Mouse (Mus musculus) hindbrain, postnatal 0 days (tissue): ENCODE results near the gene Cat. TPM values are rescaled to one million over a fixed set of nuclear protein-coding genes. Genes with fewer than 3 reads are reported as not detected.
A peak's percentile ranks its signal among the peaks of the same experiment; 100 is the strongest.

Source experiments
- ATAC-seq: fragments of 200-750 bp; cut with Nextera tagmentation; 2 replicates; pipeline ENCODE4 v1.8.0; 2017; ENCODE audit warnings: mild to moderate bottlenecking, moderate TSS enrichment, moderate library complexity
- DNase-seq: peaks from one replicate; pipeline ENCODE4 v3.0.0-alpha.2; 2015; ENCODE audit warnings: low spot score
- H3K27ac ChIP-seq: fragments of 300-500 bp; sonication (generic); 2 replicates; pipeline ENCODE4 v1.5.1; 2014; ENCODE audit warnings: mild to moderate bottlenecking
- H3K27me3 ChIP-seq: fragments of 300-500 bp; sonication (generic); 2 replicates; pipeline ENCODE4 v1.6.1; 2014; ENCODE audit warnings: low read length, mixed read lengths; ENCODE audit not compliant: insufficient read depth
- H3K36me3 ChIP-seq: fragments of 300-500 bp; sonication (generic); 2 replicates; pipeline ENCODE4 v1.6.1; 2014; ENCODE audit warnings: low read length, mixed read lengths; ENCODE audit not compliant: insufficient read depth
- H3K4me1 ChIP-seq: fragments of 300-500 bp; sonication (generic); 2 replicates; pipeline ENCODE4 v1.6.1; 2014; ENCODE audit warnings: antibody characterized with exemption, low read length, mixed read lengths; ENCODE audit not compliant: insufficient read depth
- H3K4me2 ChIP-seq: fragments of 300-500 bp; sonication (generic); 2 replicates; pipeline ENCODE4 v1.6.1; 2014; ENCODE audit warnings: low read depth, mild to moderate bottlenecking, low read length, moderate library complexity, mixed read lengths
- H3K4me3 ChIP-seq: fragments of 300-500 bp; sonication (generic); 2 replicates; pipeline ENCODE4 v1.5.1; 2014; ENCODE audit warnings: low read length
- H3K9ac ChIP-seq: fragments of 300-500 bp; sonication (generic); replicated peaks from 2 replicates; pipeline ENCODE4 v1.6.1; 2014; ENCODE audit warnings: mild to moderate bottlenecking, low read length, moderate library complexity, mixed read lengths
- H3K9me3 ChIP-seq: fragments of 300-500 bp; sonication (generic); 2 replicates; pipeline ENCODE4 v1.6.1; 2016; ENCODE audit warnings: low read length, mixed read lengths
- CTCF ChIP-seq: IDR thresholded peaks from 2 replicates; pipeline ENCODE4 v1.5.1; 2016; ENCODE audit warnings: antibody characterized with exemption, control low read depth, low read depth
- WGBS: fragments of 180-500 bp; shearing (Covaris S2); extraction: QIAGEN DNeasy Blood & Tissue Kit; methylation state at CpG from one replicate; pipeline ENCODE4 v1.1.7; 2014; 5-methylcytosine and 5-hydroxymethylcytosine counted together
- polyA plus RNA-seq: library from polyadenylated mRNA; unstranded; fragments of >200 nt; fragmentation: Nextera tagmentation; extraction: Ambion mirVana; gene quantifications from 2 replicates; pipeline ENCODE4 v1.2.1, GENCODE M21; 2015
- total RNA-seq: library from RNA; depleted of rRNA; stranded (reverse); fragments of >200 nt; gene quantifications from 2 replicates; pipeline ENCODE4 v1.2.3, GENCODE M21; 2014

The Cat gene
- total and polyA plus RNA-seq, 2 experiments from 2014 or later: 71.4 to 112 TPM

DNA sequence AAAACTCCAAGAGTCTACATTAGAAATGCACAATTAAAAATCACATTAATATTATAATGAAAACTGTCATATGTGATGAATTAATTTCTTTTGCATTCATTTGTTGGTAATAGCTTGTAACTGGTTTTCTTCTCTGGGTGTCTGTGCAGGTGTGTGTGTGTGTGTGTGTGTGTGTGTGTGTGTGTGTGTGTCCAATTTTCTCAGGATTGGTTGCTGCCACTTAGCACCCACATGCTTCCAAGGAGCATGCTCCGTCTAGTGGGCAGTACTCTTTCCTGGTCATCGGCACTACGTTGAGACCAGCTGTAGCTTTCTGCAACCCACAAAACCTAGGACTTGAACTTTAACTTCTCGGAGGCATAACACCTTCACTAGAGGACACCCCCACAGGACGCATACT lies 27.9 kb downstream of the Cat start:
- Histone ChIP-seq H3K27ac (no peak overlapping the region), H3K4me1 (no peaks in the 10 kb centered on the region), H3K27me3 (no peaks in the 10 kb centered on the region), H3K36me3 (peaks cover 50% of the 10 kb centered on the region), H3K4me3 (no peak overlapping the region), H3K9ac (no peak overlapping the region), H3K4me2 (no peak overlapping the region), H3K9me3 (no peaks in the 10 kb centered on the region)
- no peak for DNase-seq
- no peak for TF ChIP-seq CTCF
- peak; percentile 36; the same call in 1 of the 2 replicates for ATAC-seq
- 89% methylated on average over 5 of the region's 5 CpGs for WGBS

- H3K27ac ChIP-seq: no peak overlapping the region
- H3K27me3 ChIP-seq: no peaks in the 10 kb centered on the region
- no peaks in the 10 kb centered on the region for H3K4me1 ChIP-seq
- H3K9ac ChIP-seq: no peak overlapping the region
- peaks cover 50% of the 10 kb centered on the region for H3K36me3 ChIP-seq
- DNase-seq (peak; percentile 90), ATAC-seq (peak; percentile 75)
- no peak overlapping the region for H3K4me2 ChIP-seq
- TF ChIP-seq CTCF: peak; percentile 96
- no peaks in the 10 kb centered on the region for H3K9me3 ChIP-seq
- H3K4me3 ChIP-seq: no peak overlapping the region
- 22% methylated on average over 10 of the region's 10 CpGs for WGBS
These were observed 28.3 kb downstream of the Cat start for GRCm38 (mm10) chr2:103456646-103457045.

DNA sequence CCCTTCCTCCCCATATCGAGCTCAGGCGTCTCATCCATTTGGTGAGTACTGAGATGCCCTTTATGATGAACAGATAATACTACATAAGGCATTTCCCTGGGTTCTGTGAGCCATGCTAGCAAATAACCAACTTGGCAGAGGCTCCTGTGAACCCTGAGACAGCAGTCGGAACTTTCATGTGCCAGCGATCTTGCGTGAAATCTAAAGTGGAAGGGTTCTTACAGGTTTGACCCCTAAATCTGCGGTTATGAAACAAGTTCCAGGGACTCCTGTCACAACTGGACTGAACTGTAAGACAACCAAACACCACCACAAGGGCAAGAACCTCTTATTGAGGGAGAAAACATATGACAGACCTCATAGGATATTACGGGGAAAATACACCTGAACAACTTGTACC lies 29.2 kb downstream of the Cat start:
- H3K4me2 ChIP-seq: no peak overlapping the region
- peaks cover 50% of the 10 kb centered on the region for H3K36me3 ChIP-seq
- no peak overlapping the region for H3K27ac ChIP-seq
- 94% methylated on average over 7 of the region's 7 CpGs for WGBS
- no peak overlapping the region for H3K4me3 ChIP-seq
- no peak for ATAC-seq
- H3K4me1 ChIP-seq: no peaks in the 10 kb centered on the region
- TF ChIP-seq CTCF: no peak
- no peak overlapping the region for H3K9ac ChIP-seq
- H3K9me3 ChIP-seq: no peaks in the 10 kb centered on the region
- no peaks in the 10 kb centered on the region for H3K27me3 ChIP-seq
- no peak for DNase-seq

DNA sequence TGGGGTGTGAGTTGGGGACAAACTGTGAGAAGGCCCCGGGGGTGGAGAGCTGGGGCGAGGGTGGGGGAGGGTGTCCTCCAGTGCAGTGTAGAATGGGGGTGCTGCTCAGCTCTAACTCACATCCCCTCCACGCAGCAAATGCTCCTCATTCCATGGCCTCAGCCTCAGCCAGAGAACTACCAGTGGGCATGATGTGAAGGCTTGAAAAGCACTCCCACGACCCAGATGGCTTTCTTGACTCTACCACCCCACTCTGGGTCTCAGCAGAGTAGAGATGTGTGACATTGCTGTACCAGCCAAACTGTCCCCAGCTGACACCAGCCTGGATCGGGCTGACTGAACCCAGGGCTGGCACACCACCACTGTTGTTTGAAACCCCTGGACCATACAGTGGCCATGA lies 32.4 kb downstream of the Cat start:
- Histone ChIP-seq H3K9me3 (no peaks in the 10 kb centered on the region), H3K9ac (no peak overlapping the region), H3K4me1 (no peaks in the 10 kb centered on the region), H3K36me3 (peaks cover 28% of the 10 kb centered on the region), H3K4me3 (no peak overlapping the region), H3K4me2 (no peak overlapping the region), H3K27ac (no peak overlapping the region), H3K27me3 (no peaks in the 10 kb centered on the region)
- ATAC-seq: no peak
- DNase-seq: no peak
- WGBS: 86% methylated on average over 5 of the region's 5 CpGs
- TF ChIP-seq CTCF: no peak

DNA sequence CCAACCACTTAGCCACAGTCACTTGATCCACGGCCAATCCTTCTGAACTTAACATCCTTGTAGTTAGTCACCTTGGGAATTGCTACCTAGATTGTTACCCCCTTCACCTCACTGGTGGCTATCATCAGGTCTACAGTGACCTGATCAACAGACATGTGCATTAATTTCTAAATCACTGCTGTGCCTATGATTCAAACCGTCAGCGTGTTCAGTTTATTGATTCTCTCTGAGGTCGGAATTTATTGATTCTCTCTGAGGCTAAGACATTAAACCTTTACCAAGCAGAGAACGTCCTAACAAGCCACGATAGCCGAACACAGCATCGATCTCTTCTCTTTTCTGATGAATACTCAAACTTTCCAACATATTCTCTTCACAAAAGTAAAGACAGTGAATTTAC lies 34.7 kb downstream of the Cat start:
- Histone ChIP-seq H3K4me1 (no peaks in the 10 kb centered on the region), H3K4me3 (no peak overlapping the region), H3K9ac (no peak overlapping the region), H3K36me3 (peaks cover 23% of the 10 kb centered on the region), H3K27ac (no peak overlapping the region), H3K9me3 (no peaks in the 10 kb centered on the region), H3K4me2 (no peak overlapping the region), H3K27me3 (no peaks in the 10 kb centered on the region)
- ATAC-seq: no peak
- no peak for TF ChIP-seq CTCF
- 91% methylated on average over 8 of the region's 8 CpGs for WGBS
- DNase-seq: no peak

DNA sequence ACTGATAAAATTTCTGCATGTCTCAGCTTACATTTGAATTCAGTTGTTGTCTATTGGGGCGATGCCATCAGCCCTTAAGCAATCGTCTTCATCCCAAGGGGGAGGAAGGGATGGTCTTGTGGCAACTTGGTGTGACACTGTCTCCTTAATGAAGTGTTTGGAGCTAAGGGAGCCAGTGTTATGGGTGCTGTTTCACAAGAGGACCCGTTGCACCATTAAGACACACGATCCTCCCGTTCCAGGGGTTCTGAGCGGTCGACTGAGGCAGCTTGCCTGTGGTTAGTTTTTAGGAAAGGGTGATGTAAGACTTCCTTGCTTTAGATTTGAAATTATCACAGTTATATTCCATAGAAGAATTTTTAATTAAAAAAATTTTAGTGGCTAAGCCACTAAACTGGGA lies 35.1 kb downstream of the Cat start:
- H3K27ac ChIP-seq: no peak overlapping the region
- no peak overlapping the region for H3K4me2 ChIP-seq
- 89% methylated on average over 7 of the region's 7 CpGs for WGBS
- no peak overlapping the region for H3K9ac ChIP-seq
- TF ChIP-seq CTCF: no peak
- no peak for ATAC-seq
- no peak for DNase-seq
- H3K4me3 ChIP-seq: no peak overlapping the region
- no peaks in the 10 kb centered on the region for H3K27me3 ChIP-seq
- no peaks in the 10 kb centered on the region for H3K9me3 ChIP-seq
- peaks cover 19% of the 10 kb centered on the region; the same call in 1 of the 2 replicates for H3K36me3 ChIP-seq
- no peaks in the 10 kb centered on the region for H3K4me1 ChIP-seq

GRCm38 (mm10) chr2:103448947-103449560 lies 35.9 kb downstream of the Cat start:
- Histone ChIP-seq H3K9ac (no peak overlapping the region), H3K27me3 (no peaks in the 10 kb centered on the region), H3K4me1 (no peaks in the 10 kb centered on the region), H3K36me3 (peaks cover 17% of the 10 kb centered on the region; the same call in 1 of the 2 replicates), H3K4me3 (no peak overlapping the region), H3K27ac (no peak overlapping the region), H3K9me3 (no peaks in the 10 kb centered on the region), H3K4me2 (no peak overlapping the region)
- 64% methylated on average over 14 of the region's 14 CpGs for WGBS
- DNase-seq (no peak), ATAC-seq (no peak)
- no peak for TF ChIP-seq CTCF
